Mouse (Mus musculus) hindbrain, embryonic 16.5 days (tissue): ENCODE measurements at regions not wholly inside any gene's neighbourhood (a gene's known extent, or its start where the extent isn't known, plus 50 kb on each side); places are given as distances from the start of the nearest gene placed in this dataset.
"Not testable (repeated sequence)": the region's sequence is repeated elsewhere in the genome, so short reads cannot be mapped to it uniquely, and the experiment has no call there.

Source experiments
- ATAC-seq: fragments of 200-750 bp; cut with Nextera tagmentation; 2 replicates; pipeline ENCODE4 v1.8.0; 2017; ENCODE audit warnings: moderate TSS enrichment, moderate library complexity
- H3K27ac ChIP-seq: fragments of 300-500 bp; sonication (generic); 2 replicates; pipeline ENCODE4 v1.5.1; 2014; ENCODE audit warnings: low read depth, mild to moderate bottlenecking, control low read depth, low read length, moderate library complexity
- H3K27me3 ChIP-seq: fragments of 300-500 bp; sonication (generic); replicated peaks from 2 replicates; pipeline ENCODE4 v1.6.1; 2014; ENCODE audit warnings: low read length; ENCODE audit not compliant: control insufficient read depth, insufficient read depth
- H3K36me3 ChIP-seq: fragments of 300-500 bp; sonication (generic); 2 replicates; pipeline ENCODE4 v1.6.1; 2014; ENCODE audit warnings: mild to moderate bottlenecking, low read length, moderate library complexity, mixed read lengths; ENCODE audit not compliant: control insufficient read depth, insufficient read depth
- H3K4me1 ChIP-seq: fragments of 300-500 bp; sonication (generic); 2 replicates; pipeline ENCODE4 v1.6.1; 2014; ENCODE audit warnings: low read depth, low read length; ENCODE audit not compliant: control insufficient read depth, insufficient read depth
- H3K4me2 ChIP-seq: fragments of 300-500 bp; sonication (generic); 2 replicates; pipeline ENCODE4 v1.6.1; 2014; ENCODE audit warnings: mild to moderate bottlenecking, low read length, control low read depth, moderate library complexity
- H3K4me3 ChIP-seq: fragments of 300-500 bp; sonication (generic); 2 replicates; pipeline ENCODE4 v1.5.1; 2014; ENCODE audit warnings: mild to moderate bottlenecking, low read length, control low read depth, moderate library complexity
- H3K9ac ChIP-seq: fragments of 300-500 bp; sonication (generic); 2 replicates; pipeline ENCODE4 v1.6.1; 2014; ENCODE audit warnings: low read depth, mild to moderate bottlenecking, control low read depth, low read length, moderate library complexity
- H3K9me3 ChIP-seq: fragments of 300-500 bp; sonication (generic); 2 replicates; pipeline ENCODE4 v1.6.1; 2014; ENCODE audit warnings: mild to moderate bottlenecking, low read length, moderate library complexity; ENCODE audit not compliant: control insufficient read depth
- WGBS: fragments of 180-500 bp; shearing (Covaris S2); extraction: QIAGEN DNeasy Blood & Tissue Kit; methylation state at CpG from one replicate; pipeline ENCODE4 v1.1.7; 2014; 5-methylcytosine and 5-hydroxymethylcytosine counted together

DNA sequence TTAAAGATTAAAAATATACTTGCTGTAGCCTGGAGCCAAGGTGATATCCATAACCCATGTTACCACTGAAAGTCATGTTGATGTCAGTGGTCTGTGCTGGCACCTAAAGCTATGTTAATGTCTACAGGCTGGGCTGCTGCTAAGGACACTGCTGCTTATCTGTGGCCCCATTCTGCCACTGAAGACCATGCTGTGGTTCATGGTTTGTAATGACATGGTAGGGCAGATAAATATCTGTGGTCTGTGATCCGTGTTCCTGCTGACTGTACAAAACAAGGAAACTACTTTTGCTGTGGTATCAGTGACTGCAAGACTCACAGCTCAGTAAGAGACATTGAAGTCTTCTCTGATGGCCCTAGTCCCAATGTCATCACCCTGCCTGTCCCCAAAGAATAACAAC, 245.7 kb downstream of the Slco4c1 start:
- WGBS: 90% methylated on average over 1 of the region's 1 CpGs
- ATAC-seq: no peak

DNA sequence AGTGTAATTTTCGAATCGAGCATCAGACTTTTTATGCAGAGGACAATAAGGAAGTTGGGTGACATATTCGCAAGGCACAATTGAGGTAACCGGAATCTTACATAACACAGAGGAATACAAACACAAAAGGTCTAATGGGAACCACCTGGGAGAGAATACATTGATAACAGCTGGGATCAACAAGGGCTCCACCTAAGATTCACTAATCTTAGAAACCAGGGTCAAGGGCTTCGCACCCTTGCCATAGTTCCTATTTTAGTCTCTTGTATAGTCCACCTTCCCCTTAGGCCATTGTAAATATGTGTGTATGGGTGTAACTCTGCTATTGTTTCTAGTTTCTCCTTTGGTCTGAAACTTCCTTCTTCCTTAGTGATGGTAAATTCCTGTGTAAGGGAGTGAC, 246.6 kb downstream of the Slco4c1 start:
- ATAC-seq, H3K4me3 ChIP-seq, H3K27me3 ChIP-seq, H3K4me1 ChIP-seq, H3K27ac ChIP-seq, H3K9me3 ChIP-seq, H3K9ac ChIP-seq, H3K36me3 ChIP-seq, H3K4me2 ChIP-seq: not testable (repeated sequence)
- 92% methylated on average over 5 of the region's 5 CpGs for WGBS

More for the DNA sequence above, 245.7 kb downstream of the Slco4c1 start:
- Histone ChIP-seq H3K36me3 (no peaks in the 10 kb centered on the region), H3K4me2 (no peak overlapping the region), H3K27ac (no peak overlapping the region), H3K9ac (no peak overlapping the region), H3K9me3 (no peaks in the 10 kb centered on the region), H3K4me1 (no peaks in the 10 kb centered on the region), H3K4me3 (no peak overlapping the region), H3K27me3 (no peaks in the 10 kb centered on the region)

DNA sequence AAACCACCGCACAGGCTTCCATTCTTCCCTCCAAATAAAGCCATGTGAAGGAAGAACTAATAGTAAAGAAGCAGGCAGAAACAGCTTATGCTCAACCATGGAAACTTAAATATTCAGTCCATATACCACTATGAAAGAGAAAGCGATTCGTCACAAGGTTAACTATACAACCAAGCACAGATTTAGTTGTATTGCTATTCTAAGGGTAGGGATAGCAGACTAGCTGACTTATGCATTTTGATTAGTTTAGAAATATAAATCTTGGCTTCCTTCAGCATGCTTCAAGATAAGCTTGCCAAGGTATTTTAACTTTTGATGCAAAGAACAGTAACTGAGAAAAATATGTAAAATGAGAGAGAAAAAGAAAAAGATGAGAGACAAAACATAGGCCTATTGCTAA, 275.8 kb downstream of the Slco4c1 start:
- no peak for ATAC-seq
- no peak overlapping the region for H3K27ac ChIP-seq
- no peak overlapping the region for H3K4me3 ChIP-seq
- WGBS: 88% methylated on average over 3 of the region's 3 CpGs
- no peak overlapping the region for H3K4me2 ChIP-seq
- no peaks in the 10 kb centered on the region for H3K36me3 ChIP-seq
- no peak overlapping the region for H3K9ac ChIP-seq
- no peaks in the 10 kb centered on the region for H3K4me1 ChIP-seq
- H3K27me3 ChIP-seq: no peaks in the 10 kb centered on the region
- no peaks in the 10 kb centered on the region for H3K9me3 ChIP-seq

DNA sequence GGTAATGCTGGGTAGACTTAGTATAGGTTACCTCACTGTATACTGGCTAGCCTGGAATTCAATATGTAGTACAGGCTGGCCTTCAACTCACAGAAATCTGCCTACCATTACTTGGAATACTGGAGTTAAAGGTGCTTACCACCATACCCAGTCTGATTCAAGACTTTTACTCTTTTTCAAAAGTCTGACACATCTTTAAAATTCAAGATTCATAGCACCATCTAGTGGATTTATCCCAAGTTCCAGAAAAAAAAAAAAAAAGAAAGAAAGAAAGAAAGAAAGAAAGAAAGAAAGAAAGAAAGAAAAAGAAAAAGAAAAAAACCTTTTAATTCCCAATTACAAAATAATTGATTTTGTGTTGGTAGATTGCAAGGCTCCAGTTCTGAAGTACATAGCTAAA, 302.7 kb downstream of the Slco4c1 start:
- Histone ChIP-seq H3K4me2 (no peak overlapping the region), H3K27ac (no peak overlapping the region), H3K9me3 (no peaks in the 10 kb centered on the region), H3K27me3 (no peaks in the 10 kb centered on the region), H3K36me3 (no peaks in the 10 kb centered on the region), H3K4me1 (no peaks in the 10 kb centered on the region), H3K4me3 (no peak overlapping the region), H3K9ac (no peak overlapping the region)
- ATAC-seq: no peak

DNA sequence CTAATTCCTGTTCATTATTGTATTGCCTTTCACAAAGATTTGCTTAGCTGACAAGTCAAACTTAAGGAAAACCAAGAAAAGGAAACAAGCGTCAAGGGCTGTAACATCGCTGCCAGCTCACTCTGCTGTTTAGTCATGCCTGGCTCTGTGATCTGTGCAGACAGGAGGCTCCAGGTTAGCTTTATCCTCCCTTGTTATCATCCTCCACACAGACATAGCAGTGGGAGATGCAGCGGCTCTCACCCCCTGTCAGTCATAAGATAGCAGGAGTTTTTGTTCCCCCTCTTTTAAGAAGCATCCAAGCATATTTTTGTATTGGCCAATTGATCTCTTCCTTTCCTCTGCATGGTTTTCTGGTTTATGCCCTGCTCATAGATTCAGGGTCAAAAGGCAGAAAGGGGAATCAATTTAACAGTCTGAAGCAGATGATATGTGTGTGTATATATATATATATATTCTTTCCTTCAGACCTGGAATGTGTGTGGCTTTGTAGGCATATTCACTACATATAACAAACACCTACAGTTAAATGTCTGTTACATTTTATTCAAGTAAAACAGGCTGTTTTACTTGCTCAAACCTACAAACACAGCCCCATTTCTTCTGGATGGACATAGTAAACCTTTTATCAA, 308.6 kb downstream of the Slco4c1 start:
- 62% methylated on average over 3 of the region's 3 CpGs for WGBS
- H3K9ac ChIP-seq: no peak overlapping the region
- H3K27me3 ChIP-seq: no peaks in the 10 kb centered on the region
- no peak overlapping the region for H3K4me3 ChIP-seq
- H3K4me2 ChIP-seq: no peak overlapping the region
- no peak overlapping the region for H3K27ac ChIP-seq
- H3K36me3 ChIP-seq: no peaks in the 10 kb centered on the region
- H3K4me1 ChIP-seq: no peaks in the 10 kb centered on the region
- no peak for ATAC-seq
- no peaks in the 10 kb centered on the region for H3K9me3 ChIP-seq

DNA sequence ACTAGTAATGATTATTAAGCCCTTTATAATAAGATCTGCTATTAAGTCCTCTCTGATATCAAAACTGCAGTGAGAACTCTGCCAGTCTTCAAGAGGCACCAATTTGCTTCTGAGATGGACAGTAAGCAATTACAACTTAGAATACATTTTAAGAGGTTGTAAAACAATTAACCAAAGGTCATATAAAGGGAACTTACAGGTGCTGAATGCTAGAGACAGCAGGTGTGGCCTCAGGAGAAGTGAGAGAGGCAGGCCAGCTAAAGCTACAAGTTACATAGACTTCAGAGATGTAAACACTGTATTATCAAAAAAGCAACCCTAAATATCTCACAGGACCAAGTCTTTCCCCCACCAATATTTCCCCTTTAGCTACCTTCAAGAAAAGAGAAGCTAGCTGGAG, 315.7 kb downstream of the Slco4c1 start:
- Histone ChIP-seq H3K36me3 (no peaks in the 10 kb centered on the region), H3K9me3 (no peaks in the 10 kb centered on the region), H3K4me2 (no peak overlapping the region), H3K9ac (no peak overlapping the region), H3K27ac (no peak overlapping the region), H3K27me3 (no peaks in the 10 kb centered on the region), H3K4me1 (no peaks in the 10 kb centered on the region), H3K4me3 (no peak overlapping the region)
- no peak for ATAC-seq

DNA sequence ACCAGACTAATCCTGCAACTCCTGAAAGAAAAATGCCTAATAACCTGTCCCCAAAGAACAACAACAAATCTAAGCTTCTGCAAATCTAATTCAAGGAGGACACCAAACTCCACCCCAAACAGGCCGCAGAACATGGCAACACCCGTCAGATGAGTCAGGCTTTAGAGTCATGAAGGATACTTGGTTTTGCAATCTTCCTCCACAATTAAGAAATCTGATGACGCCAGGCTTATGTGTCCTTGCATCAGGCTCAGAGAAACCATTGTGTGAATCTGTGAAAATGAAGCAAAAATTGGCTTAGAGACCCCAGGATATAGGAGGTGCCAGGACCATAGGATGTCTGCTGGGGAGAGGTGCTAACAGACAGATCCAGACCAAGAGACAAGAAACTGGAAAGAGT, 352.6 kb downstream of the Slco4c1 start:
- H3K9ac ChIP-seq: no peak overlapping the region
- WGBS: 90% methylated on average over 3 of the region's 3 CpGs

DNA sequence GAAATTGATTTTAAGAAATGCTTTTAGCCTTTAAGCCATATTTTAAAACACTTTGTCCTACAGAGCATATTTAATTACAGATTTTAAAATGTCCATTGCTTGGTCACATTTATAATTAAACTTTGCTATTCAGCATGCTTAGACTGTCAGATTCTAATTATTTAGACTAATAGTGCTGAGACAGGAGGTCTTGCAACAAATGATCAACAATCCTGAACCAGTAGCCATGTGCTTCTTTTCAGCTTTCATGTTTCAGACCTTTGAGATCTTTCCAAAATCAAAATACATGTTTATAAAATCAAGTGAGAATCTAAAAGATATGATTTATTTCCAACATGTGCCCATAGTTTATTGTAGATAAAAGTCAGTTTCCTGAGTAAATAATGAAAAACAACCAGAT, 371.0 kb downstream of the Slco4c1 start:
- no peak overlapping the region for H3K27ac ChIP-seq
- H3K36me3 ChIP-seq: no peaks in the 10 kb centered on the region
- H3K4me2 ChIP-seq: no peak overlapping the region
- H3K4me3 ChIP-seq: no peak overlapping the region
- H3K9me3 ChIP-seq: no peaks in the 10 kb centered on the region
- no peak overlapping the region for H3K9ac ChIP-seq
- H3K27me3 ChIP-seq: no peaks in the 10 kb centered on the region
- H3K4me1 ChIP-seq: no peaks in the 10 kb centered on the region
- ATAC-seq: no peak

More for the DNA sequence above, 352.6 kb downstream of the Slco4c1 start:
- H3K4me3 ChIP-seq: no peak overlapping the region
- no peaks in the 10 kb centered on the region for H3K4me1 ChIP-seq
- no peak overlapping the region for H3K4me2 ChIP-seq
- H3K27me3 ChIP-seq: no peaks in the 10 kb centered on the region
- no peak for ATAC-seq
- no peaks in the 10 kb centered on the region for H3K36me3 ChIP-seq
- H3K9me3 ChIP-seq: no peaks in the 10 kb centered on the region
- no peak overlapping the region for H3K27ac ChIP-seq

DNA sequence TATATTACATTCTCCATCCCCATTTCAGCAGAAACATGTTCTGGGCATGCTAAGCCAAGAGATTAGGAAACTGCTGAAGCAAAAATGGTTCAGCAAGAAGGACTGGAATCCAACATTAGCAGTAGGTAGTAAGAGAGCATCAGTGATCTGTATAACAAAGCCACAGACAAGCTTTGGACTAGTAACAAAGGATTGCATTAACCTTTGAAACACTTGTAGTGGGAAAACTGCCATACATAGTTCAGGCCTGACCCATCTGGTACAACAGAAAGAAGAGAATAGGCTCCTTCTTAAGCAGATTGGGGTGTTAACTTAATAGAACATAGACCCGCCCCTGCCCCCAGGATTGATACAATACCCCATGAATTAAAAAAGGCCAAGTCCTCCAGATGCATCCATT, 389.2 kb downstream of the Slco4c1 start:
- Histone ChIP-seq H3K4me2 (no peak overlapping the region), H3K9ac (no peak overlapping the region), H3K9me3 (no peaks in the 10 kb centered on the region), H3K27me3 (no peaks in the 10 kb centered on the region), H3K4me3 (no peak overlapping the region), H3K36me3 (no peaks in the 10 kb centered on the region), H3K27ac (no peak overlapping the region), H3K4me1 (no peaks in the 10 kb centered on the region)
- WGBS: 71% methylated on average over 1 of the region's 1 CpGs
- ATAC-seq: no peak

DNA sequence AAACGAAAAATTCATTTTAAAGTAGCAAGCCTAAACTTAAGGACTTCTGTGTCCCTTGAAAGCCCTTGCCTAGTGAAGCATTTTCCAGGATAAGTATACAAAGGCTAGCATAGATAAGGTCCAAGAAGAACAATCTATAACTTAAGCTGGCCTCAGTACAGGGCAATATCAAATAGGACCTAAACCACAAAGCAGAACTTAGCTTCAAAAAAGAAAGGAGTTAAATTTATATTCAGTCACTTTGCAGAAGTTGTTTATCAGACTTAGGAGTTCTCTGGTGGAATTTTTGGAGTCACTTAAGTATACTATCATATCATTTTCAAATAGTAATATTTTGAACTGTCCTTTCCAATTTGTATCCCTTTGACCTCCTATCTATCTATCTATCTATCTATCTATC, 421.1 kb downstream of the Slco4c1 start:
- H3K4me2 ChIP-seq: no peak overlapping the region
- H3K4me1 ChIP-seq: no peaks in the 10 kb centered on the region
- H3K9ac ChIP-seq: no peak overlapping the region
- H3K27me3 ChIP-seq: no peaks in the 10 kb centered on the region
- H3K36me3 ChIP-seq: no peaks in the 10 kb centered on the region
- H3K4me3 ChIP-seq: no peak overlapping the region
- H3K27ac ChIP-seq: no peak overlapping the region
- ATAC-seq: no peak
- WGBS: 68% methylated on average over 1 of the region's 1 CpGs
- no peaks in the 10 kb centered on the region for H3K9me3 ChIP-seq
